8 mouse cellular contexts compared by ENCODE assay signal in genomic region chr10:60826461-60827237, GRCm38 (mm10). TPM values are rescaled to one million over a fixed set of nuclear protein-coding genes. Genes with fewer than 3 reads are reported as not detected.
DNase-seq lines count a peak whose midpoint lies in the region; ATAC-seq and TF ChIP-seq lines count a peak whose summit lies in the region.

No protein-coding gene starts in this region.

- no peaks in the 10 kb centered on the region for H3K27me3 ChIP-seq in heart, embryonic 14.5 days (ENCODE audit: control insufficient read depth, insufficient read depth, low read length)
- peaks cover 35% of the 10 kb centered on the region for H3K27me3 ChIP-seq in stomach, embryonic 15.5 days (replicated peaks)

- 3% methylated on average over 34 of the region's 34 CpGs for WGBS in heart, embryonic 14.5 days
- 3% methylated on average over 33 of the region's 34 CpGs for WGBS in stomach, embryonic 15.5 days

- ATAC-seq in heart, embryonic 14.5 days (ENCODE audit: insufficient number of reproducible peaks, insufficient read depth, low FRiP score, low read depth): no peak
- no peak for ATAC-seq in stomach, embryonic 15.5 days (ENCODE audit: insufficient read depth, low FRiP score, low read depth)

- peak overlapping the region; percentile 96 for H3K9ac ChIP-seq in heart, embryonic 14.5 days (ENCODE audit: low read length)
- no peak overlapping the region for H3K9ac ChIP-seq in stomach, embryonic 15.5 days

- intact Hi-C loops in left cerebral cortex, adult 2 months (cut with DNase I): no loop called here

- H3K4me3 ChIP-seq in left cerebral cortex, adult 2 months: peak overlapping the region; percentile 41
- H3K4me3 ChIP-seq in heart, embryonic 14.5 days (ENCODE audit: control insufficient read depth in 1 of 2, insufficient read depth in 1 of 2, low read depth in 1 of 2, low read length in 2 of 2): peak overlapping the region; percentile 71 to 91
- H3K4me3 ChIP-seq in stomach, embryonic 15.5 days (replicated peaks): peak overlapping the region; percentile 39

- peak; percentile 43 for TF ChIP-seq CTCF in left cerebral cortex, adult 2 months (IDR thresholded peaks at IDR 0.05)

- H3K36me3 ChIP-seq in heart, embryonic 14.5 days (ENCODE audit: control insufficient read depth, insufficient read depth, low read length): no peaks in the 10 kb centered on the region
- H3K36me3 ChIP-seq in stomach, embryonic 15.5 days: no peaks in the 10 kb centered on the region

- H3K4me2 ChIP-seq in heart, embryonic 14.5 days (ENCODE audit: low read length): peak overlapping the region; percentile 81
- H3K4me2 ChIP-seq in stomach, embryonic 15.5 days: peak overlapping the region; percentile 82

- peak; percentile 48 to 53 for DNase-seq in left cerebral cortex, adult 2 months (ENCODE audit: extremely low spot score in 1 of 2, low spot score in 2 of 2)
- DNase-seq in left cerebral cortex, adult 11 months (ENCODE audit: low spot score): no peak
- DNase-seq in cerebellum, postnatal 25 days: peak; percentile 89
- DNase-seq in kidney, postnatal 14 days: peak; percentile 66
- peak; percentile 35 for DNase-seq in lung, postnatal 36 days
- DNase-seq in B cell, adult 2 months: no peak

- H3K9me3 ChIP-seq in heart, embryonic 14.5 days (ENCODE audit: control insufficient read depth, low read length): no peaks in the 10 kb centered on the region
- H3K9me3 ChIP-seq in stomach, embryonic 15.5 days: no peaks in the 10 kb centered on the region

- H3K4me1 ChIP-seq in heart, embryonic 14.5 days (ENCODE audit: control insufficient read depth in 2 of 2, insufficient read depth in 2 of 2, low read length in 2 of 2): peaks cover 72 to 77% of the 10 kb centered on the region in 2 experiments
- peaks cover 28% of the 10 kb centered on the region for H3K4me1 ChIP-seq in stomach, embryonic 15.5 days

- peak overlapping the region; percentile 28 for H3K27ac ChIP-seq in left cerebral cortex, adult 2 months
- peak overlapping the region; percentile 61 to 81 for H3K27ac ChIP-seq in heart, embryonic 14.5 days (replicated peaks in 1 of 2; ENCODE audit: control insufficient read depth in 1 of 2, insufficient read depth in 1 of 2, low read depth in 2 of 2, low read length in 2 of 2)
- no peak overlapping the region for H3K27ac ChIP-seq in stomach, embryonic 15.5 days

RNA-seq across cellular contexts. Expression of gene Unc5b, which starts 4.7 kb away (rescaled TPM):
- total RNA-seq in left cerebral cortex, adult 2 months (2021): 10 to 100 TPM in 1 of 2 experiments, 1 to 10 TPM in 1; 9.0 to 10.3 TPM
- polyA plus RNA-seq in heart, embryonic 14.5 days (2014; fragmentation: Nextera tagmentation; extraction: Ambion mirVana): 11.5 and 13.3 TPM in 2 replicates
- 3.8 and 4.0 TPM in 2 replicates for polyA plus RNA-seq in stomach, embryonic 15.5 days (2015; fragmentation: Nextera tagmentation; extraction: Ambion mirVana)

Comparison
In these comparisons a context has a peak if more than half of its experiments do, and no peak if none do; other contexts are left out.
1. DNase-seq: peak in left cerebral cortex, adult 2 months (2 of 2), cerebellum, postnatal 25 days (2 of 2), kidney, postnatal 14 days (single experiment) and lung, postnatal 36 days (single experiment); none in left cerebral cortex, adult 11 months (single experiment) and B cell, adult 2 months (0 of 2).
2. Peak in every context shown above with its lines, with median percentiles within 50 percentile points of each other: H3K4me3 ChIP-seq.